Mouse (Mus musculus): ENCODE measurements around the gene Cyp2u1.
A peak's percentile ranks its signal among the peaks of the same experiment; 100 is the strongest.

The Cyp2u1 gene

DNA sequence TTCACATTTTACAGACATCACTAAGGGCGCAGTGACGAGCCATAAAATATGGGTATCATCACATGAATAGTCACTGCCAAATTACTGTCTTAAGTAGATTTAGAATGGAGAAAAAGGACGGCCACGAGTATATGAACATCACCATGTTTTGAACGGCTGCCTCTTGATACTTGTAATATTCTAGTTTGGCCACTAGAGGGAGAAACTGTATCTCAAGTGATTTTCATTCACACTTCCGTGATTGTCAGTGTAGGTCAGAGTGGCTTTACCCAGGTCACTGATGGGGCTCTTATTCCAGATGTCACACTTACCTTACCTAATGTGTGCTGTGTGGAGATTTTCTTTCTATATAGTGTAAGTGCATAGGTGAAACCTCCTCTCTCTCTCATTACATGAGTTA is 3.1 kb downstream of the Cyp2u1 start:
- no peak for DNase-seq

DNA sequence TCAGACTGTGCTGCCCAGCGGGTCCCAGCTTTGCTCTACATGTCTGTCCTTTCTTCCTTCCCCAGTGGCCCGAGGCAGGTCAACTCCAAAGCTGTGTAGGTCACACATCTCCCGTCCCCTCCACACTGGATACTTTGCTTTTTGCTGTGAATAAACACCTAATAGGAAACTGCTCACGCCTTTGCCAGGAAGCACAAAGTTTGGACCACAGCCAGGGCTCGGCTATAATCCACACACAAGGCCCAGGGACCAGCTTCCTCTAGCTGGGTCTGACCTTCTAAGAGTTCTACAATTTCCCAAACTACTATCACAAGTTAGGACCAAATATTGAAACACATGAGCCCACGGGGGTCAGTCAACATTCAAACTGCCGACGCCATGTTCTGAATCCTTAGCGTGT is 3.9 kb downstream of the Cyp2u1 start:
- no peak for DNase-seq

DNA sequence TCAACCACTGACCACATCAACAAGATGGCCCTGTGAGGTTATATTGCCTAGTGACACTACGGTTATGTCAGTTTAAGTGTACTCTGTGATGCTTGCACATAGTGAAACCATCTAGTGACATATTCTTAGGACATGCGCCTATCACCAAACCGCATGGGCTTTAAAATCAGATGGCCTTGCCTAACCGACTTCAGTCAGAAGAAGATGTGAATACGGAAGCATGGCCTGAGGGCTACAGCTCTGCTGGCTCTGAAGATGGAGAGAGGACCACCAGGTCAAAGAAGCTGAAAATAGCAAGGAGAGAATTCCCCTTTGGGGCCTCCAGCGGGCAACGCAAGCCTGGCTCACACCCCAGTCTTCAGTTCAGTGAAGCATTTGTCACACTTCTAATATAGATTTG is 6.1 kb downstream of the Cyp2u1 start:
- no peak for DNase-seq

DNA sequence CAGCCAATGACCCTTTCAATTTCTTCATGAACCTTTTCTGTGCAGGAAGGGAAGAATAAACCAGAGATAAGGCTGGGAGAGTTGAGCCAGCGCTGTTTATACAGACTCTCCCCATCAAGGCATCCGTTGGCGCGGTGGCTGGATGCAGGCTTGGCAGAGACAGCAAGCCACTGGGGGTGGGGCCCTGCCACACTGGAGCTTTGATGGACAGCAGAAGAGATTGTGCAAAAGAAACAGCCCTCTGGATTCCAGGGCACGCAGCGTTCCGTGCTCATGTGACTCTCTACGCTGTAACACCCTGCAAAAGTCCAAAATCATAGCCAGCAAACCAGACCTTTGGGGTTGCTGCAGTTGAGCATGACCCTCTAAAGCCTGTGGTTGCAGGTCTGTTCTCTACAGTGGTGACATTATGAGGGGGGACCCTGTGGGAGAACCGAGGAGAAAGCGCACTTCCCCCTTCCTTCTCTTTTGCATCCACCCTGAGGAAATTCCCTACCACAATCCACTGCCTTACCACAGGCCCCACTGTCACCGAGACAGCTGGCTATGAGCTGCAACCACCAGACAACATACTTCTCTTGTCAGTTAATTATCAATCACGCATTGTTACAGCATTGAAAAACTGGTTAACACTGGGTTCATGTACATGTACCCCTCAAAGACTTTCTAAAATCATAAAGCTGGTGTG is 7.4 kb downstream of the Cyp2u1 start:
- no peak for DNase-seq

DNA sequence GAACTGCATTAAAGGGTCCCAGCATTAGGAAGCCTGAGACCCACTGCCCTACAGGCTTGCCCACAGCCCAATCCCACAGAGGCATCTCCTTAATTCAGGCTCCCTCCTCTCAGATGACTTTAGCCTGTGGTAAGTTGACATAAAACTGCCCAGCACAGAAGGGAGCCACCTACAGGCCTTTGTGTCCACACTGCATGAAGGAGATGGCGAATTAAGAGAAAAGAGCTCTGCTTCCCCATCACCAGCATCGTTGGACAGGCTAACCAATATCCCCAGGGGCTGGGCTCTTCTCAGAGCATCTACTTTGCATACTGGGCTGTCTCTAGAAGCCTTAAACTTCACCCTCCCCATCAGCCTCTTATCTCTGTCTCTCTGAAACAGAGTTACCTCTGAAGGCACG is 8.5 kb downstream of the Cyp2u1 start:
- no peak for DNase-seq

DNA sequence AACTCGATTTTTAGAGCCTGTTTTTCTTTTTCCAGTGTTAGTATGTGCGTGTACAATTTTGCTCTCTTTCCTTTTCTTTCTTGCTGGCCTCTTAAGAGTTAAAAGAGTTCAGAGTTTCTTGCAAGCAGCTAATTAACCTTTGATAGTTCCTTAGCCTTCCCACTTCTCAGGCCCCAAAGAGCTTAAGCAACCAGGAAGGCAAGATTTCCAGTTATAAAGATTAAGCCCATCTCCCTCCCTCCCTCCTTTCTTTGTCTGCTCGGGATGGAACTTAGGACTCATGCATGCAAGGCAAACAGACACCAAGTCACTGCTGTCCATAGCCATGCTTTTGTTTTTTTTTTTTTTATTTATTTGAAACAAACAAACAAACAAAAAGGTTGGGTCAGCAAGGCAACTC is 10.1 kb downstream of the Cyp2u1 start:
- no peak for DNase-seq

DNA sequence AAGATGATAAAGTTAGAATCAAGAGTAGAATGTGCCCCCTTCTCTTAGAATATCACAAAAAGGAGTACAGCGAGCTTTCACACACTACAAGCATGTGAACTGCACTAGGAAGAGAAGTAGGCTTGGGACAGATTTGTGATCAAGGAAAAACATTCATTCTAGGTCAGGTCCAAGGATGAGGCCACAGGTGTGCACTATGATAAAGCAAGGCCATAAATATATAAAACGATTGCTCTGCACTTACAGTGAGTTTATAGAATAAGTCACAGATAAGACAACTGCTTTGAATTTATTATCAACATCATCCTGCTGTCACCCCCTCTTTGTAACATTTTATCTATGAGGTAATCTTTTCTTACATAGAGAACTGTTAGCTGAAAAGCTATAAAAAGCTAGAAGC is 10.7 kb downstream of the Cyp2u1 start:
- no peak for DNase-seq

DNA sequence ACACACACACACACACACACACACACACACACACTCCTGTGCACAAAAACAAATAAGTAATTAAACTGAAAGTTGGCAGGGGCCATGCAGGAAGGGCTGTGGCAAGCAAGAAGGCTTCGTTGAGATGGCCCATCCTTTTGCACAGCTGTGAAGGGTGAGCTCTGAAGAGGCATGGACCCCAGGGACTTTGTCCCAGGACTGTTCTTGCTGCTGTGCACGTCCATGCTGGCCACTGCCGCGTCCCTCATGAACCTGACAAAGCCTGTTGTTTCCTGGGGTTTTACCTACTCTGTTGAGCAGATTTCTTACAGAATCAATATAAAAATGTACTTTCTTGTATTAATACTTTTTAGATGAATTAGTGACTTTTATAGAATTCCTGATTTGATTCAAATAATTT is 11.1 kb downstream of the Cyp2u1 start:
- DNase-seq: no peak

DNA sequence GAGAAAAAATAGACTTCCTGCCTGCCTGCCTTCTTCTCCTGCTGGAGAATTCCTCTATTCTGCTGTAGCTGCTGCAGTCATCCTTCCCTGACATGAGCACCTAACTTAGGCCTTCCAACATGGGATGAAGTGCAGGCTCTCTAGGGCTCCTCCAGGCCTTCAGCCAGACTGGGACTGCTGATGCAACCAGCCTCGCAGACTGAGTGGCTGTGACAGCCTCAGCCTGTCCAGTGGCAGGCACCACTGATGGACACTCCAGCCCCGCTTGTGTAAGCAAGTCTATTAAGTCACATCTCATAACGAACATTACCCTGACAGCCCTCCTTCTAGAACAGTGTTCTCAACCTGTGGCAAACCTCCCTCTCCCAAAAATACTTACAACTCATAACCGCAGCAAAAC is 28.9 kb downstream of the Cyp2u1 start:
- no peak for DNase-seq

DNA sequence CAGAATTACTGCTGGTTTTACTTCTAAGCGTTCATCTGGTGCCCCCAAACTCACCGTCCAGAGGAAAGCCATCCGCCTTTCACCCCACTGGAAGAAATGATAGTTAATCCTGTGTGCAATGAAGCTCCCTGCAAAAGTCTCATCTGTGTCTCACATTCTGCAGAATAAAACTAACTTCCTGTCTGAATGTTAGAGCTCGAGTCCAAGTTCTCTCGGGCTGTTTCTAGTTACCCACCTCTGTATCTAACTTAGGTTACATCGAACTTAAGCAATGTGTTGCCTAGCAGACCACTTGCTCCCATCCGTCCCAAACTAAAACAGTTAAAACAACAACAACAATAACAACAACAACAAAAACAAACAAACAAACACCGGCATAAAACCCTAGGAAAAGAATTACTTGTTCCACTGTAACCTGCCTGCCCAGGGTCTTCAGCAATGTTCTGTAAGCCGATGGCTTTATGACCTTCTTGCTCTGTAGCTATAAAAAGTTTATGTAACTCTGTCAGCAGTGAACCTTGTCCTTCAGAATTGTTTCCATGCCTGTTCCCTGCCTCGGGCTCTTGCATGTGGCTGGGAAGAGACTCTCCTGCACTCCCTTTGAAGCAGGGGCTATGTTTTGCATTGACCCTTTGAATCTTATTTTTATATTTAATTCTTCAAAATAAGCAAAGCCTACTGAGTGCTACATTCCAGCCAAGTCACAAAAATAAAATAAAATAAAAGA is 30.5 kb downstream of the Cyp2u1 start:
- peak; percentile 56 for DNase-seq

DNA sequence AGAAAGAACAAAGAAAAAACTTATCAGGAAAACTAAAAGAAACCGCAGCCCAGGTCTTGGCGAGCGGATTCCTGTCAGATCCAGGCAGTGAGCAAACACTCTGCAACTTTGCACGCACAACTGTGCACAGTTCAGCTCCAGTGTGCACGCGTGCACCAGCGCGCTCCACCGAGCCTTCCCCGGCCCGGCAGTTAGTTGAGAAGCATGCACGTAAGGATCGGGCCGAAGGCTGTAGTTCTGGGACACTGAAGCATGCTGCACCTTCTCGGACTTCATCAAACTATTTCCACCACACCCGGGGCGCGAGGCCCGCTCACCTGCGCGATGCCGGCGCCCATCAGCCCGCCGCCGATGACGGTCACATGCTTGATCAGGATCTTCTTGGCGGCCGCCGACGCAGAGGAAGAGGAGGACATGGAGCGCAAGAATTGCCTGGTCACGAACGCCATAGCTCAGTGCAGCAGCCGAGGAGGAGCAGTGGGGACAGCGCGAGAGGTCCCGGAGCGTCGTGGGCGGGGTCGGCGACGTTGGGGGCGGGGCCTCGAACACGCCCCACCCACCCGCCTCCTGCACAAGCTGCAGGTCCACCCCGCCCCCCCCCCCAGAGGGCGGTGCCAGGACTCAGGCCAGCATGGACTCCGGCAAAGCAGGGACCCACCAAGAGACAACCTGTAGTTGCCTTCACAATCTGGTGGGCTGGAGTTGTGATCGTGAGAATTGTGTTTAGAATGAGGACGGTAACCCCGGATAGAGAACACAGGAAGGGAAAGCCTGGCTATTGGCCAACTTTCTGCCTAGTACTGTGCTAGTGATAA is 31.3 kb downstream of the Cyp2u1 start, which contains the start of gene Hadh:
TSS of gene Hadh (minus strand) at position 543 of the 815 bp plus-strand sequence.
- DNase-seq: peak; percentile 88

DNA sequence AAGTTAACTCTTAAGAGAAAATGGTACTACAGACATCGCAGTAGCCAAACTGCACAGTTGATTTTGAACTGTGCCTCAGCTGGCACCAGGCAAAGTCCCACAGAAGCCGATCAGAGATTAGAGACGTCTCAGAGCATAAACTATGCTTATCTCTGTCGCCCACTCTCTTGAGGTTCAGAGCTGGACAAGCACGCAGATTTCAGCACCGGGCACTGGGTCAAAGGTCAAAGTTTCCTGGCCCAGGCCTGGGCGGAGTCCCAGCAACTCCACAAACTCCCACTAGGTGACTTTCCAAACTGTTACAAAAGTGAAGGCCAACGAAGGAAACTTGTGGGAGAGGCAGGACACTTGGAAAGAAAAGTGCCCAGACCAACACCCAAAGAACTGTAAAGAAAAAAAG is 31.9 kb downstream of the Cyp2u1 start:
- peak; percentile 85 for DNase-seq

DNA sequence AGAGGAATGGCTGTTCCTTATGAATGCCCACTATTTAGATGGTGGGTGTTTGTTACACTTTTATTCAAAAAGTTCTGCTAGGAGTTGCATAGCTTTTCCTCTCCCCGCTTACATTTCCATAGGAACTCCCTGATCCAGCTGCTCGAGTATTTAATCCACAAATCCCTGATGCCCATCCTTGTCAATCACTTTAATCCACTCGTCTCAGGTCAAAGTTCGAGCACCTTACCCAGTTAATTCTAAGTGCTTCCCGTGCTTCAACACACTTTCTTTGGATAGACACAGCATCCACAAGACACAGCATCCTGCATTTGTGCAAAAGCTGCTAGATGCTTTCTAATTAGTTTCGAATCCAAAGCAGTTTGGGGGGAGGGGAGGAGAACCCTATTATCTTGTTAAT is 32.6 kb downstream of the Cyp2u1 start:
- no peak for DNase-seq

DNA sequence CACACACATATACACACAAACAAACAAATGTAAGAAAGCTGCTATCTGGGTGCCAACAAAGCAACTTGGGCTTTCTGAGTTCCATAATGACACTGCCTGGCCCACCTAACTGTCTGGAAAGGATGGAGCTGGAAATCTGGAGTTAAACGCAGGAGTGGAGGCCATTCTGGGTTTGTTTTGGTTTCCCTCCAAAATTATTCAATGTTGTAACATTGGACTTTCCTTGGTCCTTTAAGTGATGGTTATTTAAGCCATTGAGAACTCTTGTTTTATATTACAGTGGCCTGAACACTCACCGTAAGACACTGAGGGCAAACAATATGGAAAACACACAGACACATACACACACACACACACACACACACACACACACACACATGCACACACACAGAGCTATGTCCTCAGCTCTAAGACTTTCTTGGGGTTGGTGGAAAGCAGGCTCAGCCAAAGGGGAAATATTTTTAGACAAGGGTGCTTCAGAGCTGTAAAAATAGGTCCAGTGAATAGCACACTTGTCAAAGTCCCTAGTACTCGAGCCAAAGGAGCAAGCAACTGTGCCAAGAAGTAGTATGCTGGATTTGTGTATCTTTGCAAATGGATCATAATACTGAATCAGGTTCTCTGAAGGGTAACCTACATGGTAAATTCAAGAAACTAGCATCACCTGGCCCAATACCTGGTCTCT is 36.5 kb downstream of the Cyp2u1 start:
- no peak for DNase-seq

DNA sequence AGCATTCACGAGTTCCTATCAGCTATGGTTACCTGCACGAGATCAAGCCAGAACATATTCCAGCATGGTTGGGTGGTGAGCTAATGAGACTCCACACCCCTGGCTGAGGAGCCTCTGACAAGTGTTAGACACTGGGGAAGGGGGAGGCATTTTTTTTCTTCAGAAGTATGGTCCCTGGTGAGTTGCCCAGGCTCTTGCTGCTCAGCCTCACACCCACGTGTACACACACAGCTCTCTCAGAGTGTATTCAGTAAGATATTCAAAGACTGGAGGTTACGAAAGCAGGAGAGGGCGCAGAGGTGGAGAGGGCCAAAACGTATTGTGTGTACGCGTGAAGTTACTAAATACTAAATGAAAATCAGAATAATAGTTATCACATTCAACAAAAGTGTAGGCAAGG is 37.5 kb downstream of the Cyp2u1 start:
- DNase-seq: no peak

DNA sequence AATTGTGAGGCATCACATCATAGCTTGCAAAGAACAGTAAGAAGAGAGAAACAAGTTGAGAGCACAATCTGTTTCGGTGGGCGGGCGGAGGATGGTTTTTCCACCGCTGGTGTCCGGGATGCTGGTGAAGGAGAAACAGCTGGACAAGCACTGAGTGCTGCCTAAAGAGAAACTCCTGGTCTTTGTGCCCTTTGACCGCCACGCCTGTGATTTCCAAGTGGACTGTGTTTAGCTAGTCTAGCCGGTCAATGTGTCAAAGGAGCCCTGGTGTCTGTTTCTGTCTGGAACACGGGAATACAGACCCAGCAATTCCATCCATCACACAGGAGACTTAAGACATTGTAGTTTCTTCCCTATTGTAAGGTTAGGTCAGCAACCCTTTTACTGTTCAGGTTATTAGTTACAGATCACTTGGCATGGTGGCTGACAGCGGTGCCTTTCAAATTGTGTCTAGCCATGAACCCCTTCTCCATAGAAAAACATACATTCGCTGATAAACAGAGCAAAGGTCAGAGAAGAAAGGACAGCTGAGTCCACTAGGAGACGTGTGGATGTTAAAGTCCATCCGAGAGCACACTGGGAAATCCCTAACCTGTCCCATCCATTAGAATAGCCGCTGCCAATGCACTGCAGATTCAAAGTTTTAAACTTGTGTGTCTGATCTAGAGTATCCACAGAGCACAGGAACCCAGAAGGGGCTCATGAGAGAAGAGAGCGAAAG is 39.1 kb downstream of the Cyp2u1 start:
- peak; percentile 83 for DNase-seq

DNA sequence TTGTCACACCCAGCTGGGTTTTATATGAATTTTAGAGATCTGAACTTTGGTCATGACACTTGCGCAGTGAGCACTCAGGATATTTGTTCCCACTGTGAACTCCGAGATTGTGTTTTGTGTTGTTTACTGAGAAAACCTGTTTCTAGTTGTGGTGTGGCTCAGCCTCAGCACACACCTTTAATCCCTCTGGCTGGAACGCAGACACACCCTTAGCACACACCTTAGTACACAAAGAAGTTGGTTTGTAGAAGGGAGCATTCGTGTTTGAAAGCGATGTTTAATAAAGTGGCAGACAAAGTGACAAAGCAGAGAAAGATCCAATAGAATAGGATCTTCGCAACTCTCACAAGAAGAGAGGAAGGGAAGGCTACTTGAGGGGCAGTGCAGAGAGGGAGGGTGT is 42.6 kb downstream of the Cyp2u1 start:
- no peak for DNase-seq

DNA sequence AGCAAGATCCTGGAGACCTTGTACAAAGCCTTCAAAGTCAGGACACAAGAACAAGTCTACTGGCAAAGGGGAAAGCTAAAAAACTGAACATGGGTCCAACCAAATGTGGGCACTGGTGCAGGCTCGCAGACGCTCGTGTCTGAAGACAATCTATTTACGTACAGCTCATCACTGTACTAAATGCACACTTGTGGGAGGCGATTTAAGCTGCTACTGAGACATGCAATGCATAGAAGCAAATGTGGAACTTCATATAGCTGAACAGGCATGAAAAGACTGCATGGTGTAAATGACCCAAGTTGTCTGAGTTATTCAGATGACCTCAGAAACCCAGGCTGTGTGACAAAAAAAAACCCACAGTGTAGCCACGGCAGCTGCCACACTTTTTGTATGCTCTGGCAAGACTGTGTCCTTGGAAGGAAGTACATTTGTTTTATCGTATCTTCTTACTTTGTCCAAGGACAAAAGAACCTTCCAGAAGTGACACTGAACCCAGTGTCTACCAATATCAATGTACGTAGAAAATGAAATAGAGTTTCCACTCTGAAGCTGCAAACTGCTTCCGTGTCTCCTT is 43.5 kb downstream of the Cyp2u1 start:
- DNase-seq: no peak

DNA sequence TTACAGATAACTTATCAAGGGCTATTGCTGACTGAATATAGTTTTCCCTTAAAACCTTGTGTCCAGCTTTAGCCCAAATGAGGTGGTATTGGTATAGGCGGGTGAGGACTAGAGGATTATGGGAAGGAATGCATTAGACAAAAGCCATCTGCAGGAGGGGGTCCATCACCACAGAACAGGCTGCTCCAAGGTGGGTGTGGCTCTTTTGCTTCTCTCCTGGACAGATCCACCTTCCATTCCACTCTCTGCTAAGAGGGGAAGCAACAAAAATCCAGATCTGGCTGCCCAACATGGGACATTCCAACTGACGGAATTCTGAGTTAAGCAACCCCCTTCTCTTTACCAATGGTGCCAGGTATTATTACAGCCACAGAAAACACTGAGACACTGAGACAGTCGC is 44.1 kb downstream of the Cyp2u1 start:
- no peak for DNase-seq

DNA sequence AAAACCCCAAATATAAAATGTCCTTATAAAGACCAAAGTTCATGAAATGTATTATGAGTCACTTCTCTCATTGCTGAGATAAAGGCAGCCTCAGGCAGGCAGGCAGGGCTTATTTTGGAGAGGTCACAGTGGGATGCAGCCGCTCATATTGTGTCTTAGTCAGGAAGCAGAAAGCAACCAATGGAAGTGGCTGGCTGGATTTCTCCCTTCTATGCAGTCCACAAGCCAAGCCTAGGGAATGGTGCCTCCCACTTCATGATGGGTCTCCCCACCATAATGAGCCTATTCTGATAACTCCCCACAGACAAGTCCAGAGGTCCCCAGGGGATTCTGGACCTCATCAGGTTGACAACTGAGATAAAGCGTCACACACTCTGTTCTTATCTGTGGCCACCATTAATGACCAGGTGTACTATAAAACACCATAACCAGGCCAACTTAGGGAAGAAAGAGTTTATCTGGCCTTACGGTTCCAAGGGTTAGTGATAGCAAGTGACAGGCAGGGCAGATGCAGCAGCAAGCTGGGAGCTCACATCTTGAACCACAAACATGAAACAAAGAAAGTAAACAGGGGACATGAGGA is 47.5 kb downstream of the Cyp2u1 start:
- DNase-seq: no peak

DNA sequence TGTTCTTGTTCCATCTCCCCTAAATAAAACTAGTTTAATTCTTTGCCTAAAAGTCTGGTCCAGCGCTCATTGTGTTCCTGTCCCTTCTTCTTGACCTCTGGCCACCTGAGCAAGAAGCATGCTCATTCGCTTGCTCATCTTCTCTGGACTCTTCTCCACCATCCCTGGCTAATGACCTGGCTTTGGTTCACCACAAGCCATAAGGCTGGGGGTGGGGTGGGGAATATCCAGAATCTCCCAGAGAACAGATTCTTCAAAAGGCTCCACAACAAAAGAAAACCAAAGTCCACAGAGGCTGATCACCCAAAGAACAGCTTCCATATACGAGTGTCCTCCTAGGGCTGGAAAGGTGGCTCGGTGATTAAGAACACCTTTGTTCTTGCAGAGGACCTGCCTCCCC is 48.0 kb downstream of the Cyp2u1 start:
- DNase-seq: no peak

DNA sequence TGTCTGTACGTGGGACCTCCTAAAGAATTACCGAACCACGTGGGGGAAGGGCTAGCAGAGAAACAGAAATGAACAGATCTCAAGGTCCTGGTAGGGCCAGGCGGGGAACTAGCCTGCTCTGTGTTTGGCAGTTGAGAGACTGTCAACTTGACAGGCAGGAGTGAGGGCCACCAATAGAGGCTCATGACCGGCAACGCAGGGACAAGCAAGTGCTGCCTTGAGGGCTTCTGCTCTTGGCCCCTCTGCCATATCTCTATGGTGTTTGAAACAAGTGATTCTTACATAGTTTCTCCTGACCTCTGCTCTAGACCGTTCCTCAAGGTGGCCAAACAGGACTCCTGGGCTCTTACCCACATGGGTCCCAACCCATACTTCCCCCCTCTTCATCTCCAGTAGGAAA is 51.4 kb downstream of the Cyp2u1 start:
- no peak for DNase-seq

All from kidney, adult 11 months (tissue).